Mouse (Mus musculus): Measurements from ENCODE around the gene Kcnj9.
A peak's percentile ranks its signal among the peaks of the same experiment; 100 is the strongest.

Gene Kcnj9

DNA sequence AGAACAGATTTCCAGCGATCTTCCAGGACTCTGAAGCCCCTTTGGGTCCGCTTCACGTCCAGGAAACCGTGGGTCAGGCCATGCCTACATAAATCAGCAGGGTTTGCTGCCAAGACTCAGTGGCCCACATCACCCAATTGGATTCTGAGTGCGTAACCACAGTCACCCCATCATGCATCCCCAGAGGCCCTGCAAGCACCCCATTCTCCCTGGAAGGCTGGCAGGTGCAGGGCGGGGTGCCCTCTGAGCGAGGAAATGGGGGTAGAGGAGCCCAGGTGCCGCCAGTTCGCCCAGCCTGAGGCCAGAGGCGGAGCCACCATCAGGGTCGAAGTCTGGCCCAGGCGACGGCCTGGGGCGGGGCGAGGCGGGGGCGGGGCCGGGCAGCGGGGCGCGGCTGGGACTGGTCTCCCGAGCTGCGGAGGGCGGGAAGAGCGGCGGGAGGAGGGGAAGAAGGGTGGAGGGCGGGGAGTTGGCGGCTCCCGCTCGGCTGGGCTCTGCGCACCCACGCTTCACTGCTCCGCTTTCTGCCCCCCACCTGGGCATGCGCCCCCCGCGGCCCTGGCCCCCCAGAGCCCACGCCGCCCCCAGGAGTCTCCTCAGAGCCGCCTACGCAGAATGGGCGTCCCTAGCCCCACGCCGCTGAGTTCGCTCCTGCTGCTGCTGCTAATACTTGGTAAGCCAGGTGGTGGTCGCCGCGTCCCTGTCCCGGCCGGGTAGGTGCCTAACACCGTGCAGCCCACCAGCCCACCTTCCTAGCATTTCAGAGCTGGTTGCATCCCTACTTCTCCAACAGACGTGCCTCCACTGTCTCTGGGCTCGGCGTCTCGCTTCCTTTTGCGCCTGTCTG, 17.0 kb downstream of the Kcnj9 start:
- peak; percentile 84 for DNase-seq (ENCODE audit: low spot score)

DNA sequence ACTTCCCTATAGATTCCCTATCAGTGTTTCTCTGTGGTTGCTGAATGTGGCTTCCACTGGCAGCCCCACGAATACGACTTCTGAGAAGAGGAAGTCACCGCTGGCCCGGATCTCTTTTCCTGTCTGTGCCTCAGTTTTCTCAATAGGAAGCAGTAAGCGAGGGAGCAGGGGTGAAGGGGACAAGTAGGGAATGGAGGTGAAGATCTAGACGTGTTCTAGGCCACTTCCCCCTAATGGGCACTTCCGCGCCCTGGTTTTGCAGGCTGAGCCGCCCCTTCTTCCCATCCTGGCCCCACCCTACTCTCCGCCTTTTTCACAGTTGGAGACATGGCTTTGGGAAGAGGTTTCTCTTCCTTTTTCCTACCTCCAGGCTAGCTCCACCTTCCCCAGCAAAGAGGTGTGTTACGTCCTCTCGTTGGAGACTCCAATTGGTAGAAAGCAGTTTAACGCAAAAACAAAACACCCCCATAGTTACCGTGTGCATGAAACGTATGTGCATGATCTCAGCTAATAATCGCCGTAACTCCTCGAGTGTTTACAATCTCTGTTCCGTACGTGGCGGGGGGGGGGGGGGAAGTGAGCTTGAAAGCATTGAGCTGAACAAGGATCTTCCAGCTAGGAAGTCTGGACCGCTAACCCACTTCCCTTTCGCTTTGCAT, 17.7 kb downstream of the Kcnj9 start:
- peak; percentile 70 for DNase-seq (ENCODE audit: low spot score)

DNA sequence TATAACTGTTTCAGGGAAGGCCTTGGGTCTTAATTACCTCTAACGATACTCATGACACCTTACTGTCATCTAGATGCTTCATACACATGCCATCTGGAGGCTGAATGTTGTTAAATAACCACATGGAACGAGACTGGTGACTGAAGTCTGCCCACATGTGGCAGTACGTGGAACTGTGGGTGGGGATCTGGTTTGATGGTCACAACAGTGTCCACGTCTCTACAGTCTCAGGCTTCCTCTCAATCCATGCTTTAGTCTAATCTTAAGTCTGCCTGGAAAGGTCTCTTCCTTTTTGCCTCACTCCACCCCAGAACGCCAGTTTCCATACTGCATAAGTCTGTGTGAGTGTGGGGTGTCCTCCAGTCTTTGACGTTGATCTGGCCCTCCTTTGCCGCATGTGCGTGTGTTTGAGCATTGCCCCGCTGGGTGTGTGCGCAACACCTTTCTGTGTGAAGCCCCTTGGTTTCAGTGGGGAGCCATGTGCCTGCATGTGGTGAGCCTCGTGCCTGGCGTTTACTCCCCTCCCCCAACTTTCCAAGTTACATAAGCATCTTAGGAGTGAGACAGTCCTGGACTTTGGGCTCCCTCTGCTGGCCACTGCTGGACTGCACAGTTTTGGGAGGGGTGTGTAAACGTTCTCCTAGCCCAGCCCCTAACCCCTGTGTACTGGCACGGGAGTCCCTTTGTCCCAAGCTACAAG, 19.3 kb downstream of the Kcnj9 start:
- peak; percentile 84 for DNase-seq (ENCODE audit: low spot score)

DNA sequence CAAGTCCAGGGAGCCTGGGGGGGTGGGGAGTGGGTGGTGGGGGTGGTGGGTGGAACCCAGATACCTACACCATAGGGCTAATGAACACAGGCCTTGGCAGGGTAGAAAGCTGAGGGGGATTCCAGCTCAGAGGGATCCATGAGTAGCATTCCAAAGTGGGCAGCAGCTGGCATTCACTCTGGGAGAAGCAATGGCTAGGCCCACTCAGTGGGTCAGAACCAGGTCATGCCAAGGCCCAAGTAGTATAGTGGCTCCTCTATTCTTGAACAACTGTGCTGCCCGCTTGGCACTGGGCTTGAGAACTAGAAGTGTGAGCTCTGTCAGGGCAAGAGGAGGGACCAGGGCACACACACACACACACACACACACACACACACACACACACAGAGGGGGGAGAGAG, 20.7 kb downstream of the Kcnj9 start:
- DNase-seq (ENCODE audit: low spot score): no peak

DNA sequence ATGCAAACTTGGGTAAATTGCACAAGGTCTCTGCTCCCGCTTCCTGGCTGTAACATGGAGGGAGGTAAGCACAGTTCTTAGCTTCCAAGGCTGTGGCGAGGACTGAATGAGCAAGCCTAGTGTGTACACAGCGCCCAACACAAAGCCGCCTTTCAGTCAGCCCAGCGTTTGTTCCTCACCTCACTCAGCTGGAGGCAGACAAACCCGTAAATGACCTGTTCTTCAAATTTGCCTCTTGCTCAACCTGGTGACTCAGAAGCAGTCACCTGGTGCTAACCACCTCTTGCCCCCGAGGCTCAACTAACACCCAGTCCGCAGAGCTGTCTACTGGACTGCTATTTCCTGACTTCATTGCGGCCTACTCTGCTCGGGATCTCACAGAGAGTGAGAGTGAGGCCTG, 21.2 kb downstream of the Kcnj9 start:
- no peak for DNase-seq (ENCODE audit: low spot score)

DNA sequence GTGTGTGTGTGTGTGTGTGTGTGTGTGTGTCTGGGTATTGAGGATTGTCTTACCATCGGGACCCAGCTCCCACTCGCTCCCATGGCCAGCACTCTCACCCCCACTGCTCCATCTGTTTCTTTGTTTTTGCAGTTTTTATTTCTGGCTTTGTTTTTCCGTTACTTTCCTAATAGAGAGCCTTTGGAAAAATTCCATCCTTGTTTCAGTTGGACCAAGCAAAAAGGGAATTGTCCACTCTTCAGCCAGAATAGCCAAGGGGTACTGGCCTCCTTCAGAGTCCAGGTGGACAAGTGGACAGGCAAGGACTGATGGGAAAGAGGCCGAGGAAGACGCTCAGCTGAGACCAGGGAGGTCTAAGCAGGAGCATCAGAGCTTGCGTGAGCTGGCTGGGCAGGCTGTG, 22.2 kb downstream of the Kcnj9 start:
- no peak for DNase-seq (ENCODE audit: low spot score)

DNA sequence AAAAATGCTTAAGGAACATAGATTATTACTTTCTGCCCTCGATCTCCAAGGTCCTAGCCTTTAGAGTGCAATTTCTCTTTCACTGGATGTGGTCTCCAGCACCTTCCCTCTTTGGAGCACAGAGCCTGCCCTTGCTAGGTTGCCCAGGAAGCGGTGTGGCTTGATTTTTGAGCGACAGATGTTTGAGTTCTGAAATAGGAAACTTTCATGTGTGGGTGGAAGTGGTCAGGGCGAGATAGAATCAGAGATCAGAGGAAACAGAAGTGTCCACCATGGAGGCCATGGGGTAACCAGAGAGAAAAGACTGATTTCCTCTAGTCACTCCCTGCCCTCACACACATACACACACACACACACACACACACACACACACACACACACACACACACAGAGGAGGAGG, 22.9 kb downstream of the Kcnj9 start:
- no peak for DNase-seq (ENCODE audit: low spot score)

DNA sequence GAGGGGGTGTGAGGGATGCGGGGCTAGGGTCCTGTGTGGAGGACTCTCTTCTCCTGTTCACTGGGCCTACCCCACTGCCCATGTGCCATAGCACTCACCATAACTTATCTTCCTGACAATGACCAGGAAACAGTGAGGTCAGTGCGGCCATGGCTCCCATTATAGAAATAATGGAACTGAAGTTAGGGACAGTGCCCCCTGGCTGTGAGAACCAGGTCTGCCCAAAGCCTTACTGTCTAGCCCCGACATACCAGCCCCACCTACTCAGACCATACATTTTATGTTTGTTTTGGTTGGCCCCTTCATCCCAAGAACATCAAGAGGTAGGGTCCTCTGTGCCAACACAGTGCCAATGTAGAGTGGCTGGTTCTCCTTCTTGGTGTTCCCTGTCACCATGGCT, 23.5 kb downstream of the Kcnj9 start:
- DNase-seq (ENCODE audit: low spot score): no peak

DNA sequence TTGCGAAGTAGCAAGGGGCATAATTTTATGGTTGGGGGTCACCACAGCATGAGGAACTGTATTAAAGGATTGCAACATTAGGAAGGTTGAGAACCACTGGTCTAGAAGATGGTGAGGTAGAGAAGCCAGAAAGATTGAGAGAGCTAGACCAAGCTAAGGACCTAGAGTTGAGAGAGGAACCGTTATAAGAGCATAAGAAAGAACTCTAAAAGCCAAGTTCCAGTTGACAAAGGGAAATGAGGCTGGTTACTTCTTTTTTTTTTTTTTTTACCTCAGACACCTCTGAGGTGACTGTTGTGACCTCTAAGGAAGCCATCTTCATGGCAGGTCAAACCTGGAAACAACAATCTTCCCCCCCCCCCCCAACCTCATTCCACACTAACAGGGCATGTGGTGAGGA, 24.0 kb downstream of the Kcnj9 start:
- DNase-seq (ENCODE audit: low spot score): no peak

DNA sequence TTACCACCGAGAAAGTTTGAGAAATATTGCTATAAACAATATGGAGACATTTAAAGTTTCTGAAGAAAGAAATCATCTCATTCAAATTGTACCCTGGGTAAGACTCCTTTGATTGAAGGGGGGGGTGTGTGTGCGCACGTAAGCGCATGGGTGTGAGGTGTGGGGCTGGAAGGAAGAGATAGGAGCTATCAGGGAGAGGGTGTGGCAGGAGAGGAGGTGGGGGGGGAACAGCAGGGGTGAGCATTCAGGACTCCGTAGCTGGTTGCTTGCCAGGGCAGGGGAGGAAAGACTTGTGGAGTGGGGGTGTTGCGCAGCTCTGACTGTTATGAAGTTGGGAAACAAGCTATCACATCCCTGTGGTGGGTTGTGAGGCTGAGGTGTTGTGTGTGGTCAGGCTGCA, 24.7 kb downstream of the Kcnj9 start:
- no peak for DNase-seq (ENCODE audit: low spot score)

DNA sequence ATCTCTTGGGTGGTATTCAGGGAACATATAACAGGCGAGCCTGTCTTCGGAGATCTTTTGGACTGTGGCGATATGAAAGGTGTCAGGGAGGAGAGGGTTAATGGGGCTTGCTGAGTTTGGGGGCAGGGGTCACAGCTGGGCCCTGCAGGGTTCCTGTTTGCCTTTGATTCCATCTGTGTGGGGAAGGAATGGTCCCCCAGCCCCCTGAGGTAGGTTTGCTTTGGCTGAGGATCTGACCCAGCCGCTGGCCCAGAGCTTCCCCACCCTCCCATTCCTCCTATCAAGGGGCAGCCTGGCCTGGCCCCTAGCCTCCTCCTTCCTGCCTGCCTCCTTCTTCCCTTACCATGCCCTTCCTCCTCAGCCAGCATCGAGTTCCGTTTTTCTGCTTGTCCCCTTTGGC, 26.3 kb downstream of the Kcnj9 start:
- no peak for DNase-seq (ENCODE audit: low spot score)

DNA sequence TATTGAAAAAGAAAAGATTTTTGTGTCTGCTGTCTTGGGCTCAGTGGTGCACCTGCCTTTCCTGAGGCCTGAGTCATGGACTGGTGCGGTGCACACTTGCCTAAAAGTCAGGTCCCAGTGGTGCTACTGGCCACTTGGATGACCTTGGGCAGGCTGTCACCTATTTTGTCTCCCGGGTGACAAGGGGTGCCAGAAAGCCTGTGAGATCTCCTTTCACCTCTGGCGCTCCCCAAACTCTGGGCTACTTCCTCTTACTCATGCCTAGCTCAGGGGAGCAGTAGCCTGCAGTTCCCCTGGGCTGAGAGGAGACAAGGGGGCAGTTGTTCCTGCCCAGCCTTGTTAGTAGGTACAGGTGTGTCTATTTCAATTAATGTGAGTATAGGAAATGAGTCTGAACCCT, 26.8 kb downstream of the Kcnj9 start:
- no peak for DNase-seq (ENCODE audit: low spot score)

DNA sequence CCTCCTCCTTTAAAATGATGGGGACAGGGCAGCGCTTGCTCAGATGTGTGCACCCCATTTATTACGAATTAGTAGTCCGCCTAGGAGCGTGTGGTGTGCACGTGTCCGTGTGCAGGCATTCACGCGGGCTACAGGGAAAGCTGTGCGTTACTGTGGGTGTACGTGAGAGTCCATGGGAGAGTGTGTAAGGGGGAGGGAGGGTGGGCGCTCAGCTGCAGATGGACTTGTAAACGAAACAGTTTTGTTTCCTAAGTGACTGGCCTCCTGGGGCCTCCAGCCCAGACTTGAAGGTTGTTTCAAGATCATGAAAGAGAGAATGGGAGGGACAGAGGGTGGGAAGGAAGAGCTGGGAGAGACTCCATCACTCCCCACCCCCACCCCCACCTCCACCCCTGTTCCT, 27.9 kb downstream of the Kcnj9 start:
- DNase-seq (ENCODE audit: low spot score): no peak

DNA sequence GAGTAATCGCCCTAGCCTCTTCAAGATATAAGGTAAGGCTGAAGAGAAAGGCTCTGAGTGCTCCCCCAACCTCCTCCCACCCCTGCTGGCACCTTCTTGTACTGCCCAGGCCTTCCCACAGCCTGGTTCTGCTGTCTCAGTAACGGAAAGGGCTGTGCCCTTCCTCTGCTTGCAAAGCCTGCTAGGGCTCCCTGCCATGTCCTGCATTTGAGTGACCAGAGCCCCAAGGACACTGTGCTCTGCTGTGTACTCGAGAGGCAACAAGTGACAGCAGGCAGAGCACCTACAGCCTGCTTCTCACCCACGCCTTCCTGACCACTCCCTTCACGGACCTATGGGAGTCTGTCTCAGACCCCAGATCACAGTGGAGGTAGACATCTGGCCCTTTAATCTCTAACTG, 28.9 kb downstream of the Kcnj9 start:
- DNase-seq (ENCODE audit: low spot score): no peak

DNA sequence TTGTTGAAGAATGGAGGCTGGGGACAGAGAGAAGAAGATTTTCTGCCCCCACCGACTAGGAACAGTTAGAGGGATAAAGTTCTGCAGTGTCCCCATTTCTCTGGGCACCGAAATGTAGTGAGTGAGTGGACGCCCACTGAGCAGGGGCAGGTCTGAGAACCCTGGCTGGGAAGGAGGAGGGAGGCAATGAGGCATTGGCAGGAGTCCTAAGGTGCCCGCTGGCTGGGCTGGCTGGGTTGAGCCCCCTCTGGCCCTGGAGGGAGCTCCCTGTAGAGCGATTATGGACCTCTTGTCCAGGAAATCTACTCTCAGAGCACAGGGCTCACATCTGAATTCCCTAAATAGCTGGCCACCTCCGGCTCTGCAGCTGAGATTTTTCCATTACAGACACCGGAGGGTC, 29.6 kb downstream of the Kcnj9 start:
- DNase-seq (ENCODE audit: low spot score): no peak

DNA sequence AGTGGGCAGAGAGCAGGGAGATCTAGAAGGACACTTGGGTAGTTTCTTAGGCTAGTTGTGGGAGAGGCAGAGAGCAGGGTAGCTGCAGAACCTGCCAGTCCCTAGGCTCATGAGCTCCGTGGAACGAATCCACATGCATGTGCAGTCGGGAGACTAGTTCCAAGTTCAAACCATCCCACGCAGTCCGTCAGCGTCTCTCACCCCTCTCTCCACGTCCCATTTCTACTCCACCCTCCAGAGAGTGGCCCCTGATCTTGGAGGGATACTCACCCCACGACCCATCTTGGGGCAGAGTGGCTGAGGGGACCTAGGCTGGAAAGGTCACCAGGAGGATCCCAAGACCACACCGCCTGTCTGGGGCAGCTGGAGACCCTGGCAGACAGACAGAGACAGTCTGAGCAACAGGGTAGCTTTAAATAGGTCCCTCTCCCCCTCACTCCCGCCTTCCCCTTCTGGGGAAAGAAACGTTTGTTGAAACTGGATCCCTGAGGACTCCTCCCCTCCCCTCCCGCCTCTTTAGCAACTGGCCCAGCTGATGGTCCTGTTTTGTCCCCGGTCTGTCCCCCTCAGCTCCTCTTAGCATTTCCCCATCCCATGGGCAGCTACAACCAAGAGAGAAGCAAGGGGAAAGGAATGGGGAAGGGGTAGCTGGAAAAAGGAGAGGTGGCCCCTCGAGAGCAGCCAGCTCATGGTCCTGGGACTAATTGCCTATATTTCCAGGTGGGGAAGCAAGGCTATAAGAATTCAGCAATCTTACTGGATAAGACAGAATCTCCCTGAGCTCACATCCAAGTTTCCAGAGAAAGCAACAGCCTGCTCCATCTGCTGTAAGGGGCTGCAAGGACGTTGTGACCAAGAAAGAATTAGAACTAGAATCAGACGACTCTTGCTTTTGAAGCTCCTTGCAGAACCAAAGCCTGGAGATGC, 31.2 kb downstream of the Kcnj9 start, which contains the start of gene Atp1a2:
TSS of gene Atp1a2 (minus strand) at position 454 of the 927 bp plus-strand sequence.
- DNase-seq (ENCODE audit: low spot score): no peak

DNA sequence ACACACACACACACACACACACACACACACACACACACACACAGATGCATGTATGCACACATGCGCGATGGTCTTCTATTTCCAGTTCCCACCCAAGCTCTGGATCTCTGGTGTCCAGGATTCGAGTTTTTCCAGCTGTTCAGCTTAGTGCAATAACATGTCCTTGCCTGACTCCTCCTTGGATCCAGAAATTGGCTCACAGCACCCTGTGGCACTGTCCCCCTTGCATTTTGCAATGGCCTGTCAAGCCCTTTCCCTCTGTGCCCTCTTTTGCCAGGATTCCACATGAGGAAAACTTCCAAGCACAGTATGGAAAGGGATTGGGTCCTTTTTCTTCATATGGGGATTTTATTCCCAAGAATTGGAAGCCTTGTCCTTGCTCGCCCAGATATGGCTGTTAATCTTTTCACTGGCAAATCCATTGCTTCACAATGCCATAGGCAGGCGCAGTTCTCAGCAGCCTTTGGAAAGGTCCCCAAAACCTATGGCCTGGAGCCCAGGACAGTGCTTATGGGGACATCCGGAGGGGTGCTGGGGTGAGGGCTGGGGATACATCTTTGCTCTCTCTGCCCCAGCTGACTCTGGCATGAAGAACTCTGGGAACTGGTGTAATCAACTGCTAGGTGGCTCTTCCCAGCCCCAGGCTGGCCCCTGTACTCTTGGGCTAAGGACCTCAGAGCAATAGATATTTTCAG, 32.2 kb downstream of the Kcnj9 start:
- DNase-seq (ENCODE audit: low spot score): no peak

DNA sequence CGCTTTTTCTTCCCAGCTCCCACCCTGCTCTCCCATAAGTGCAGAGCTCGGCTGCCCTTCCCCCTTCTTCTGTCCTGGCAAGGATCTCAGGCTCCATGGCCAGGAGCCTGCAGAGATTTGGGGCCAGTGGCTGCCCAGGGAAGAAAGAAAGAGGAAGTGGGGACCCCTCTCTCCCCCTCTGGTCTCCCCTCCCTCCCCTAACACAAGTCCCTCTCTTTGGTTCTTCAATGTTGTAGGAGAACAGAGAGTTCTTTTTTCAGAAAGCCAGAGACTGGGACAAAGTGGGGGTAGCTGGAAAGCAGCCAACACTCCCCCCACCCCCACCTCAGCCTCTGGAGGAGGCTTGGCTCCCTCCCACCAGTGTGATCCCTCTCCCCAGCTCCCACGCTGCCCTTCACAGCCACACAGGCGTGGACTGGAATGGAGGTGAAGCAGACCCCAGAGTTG, 33.3 kb downstream of the Kcnj9 start:
- DNase-seq (ENCODE audit: low spot score): no peak

DNA sequence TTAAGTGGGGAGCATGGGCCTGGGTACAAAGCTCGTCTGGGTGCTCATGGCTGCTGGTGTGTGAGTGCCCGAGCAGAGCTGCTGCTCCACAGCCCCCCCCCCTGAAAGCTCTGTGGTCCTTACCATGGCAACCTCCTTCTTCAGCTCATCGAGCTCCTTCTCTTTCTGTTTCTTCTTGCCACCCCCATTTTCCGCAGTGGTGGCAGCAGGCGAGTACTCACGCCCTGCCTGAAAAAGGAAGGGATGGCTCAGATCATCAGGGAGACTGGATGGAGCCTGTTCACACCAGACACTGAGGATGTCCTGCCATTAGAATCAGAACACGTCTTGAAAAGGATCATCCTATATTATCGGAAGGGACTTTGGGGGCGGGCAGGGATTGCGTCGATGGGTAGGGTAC, 35.7 kb downstream of the Kcnj9 start:
- no peak for DNase-seq (ENCODE audit: low spot score)

DNA sequence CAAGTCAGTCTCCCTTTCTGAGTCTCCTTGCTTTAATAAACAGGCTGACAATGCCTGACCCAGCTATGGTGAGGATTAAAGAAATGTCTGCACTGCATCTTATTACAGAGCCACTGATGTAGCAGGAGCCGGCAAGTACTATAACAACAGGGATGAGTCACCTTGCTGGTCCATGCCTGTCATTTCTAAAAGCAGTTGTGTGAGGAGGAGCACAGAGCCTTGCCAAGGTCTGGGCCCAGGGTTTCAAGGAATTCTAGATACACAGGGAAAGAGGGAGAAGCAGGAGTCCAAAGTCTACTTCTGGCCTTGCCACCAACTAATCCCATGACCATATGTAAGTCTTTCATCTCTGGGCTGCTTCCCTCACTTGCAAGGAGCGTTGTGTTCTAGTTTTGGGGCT, 36.2 kb downstream of the Kcnj9 start:
- DNase-seq (ENCODE audit: low spot score): no peak

DNA sequence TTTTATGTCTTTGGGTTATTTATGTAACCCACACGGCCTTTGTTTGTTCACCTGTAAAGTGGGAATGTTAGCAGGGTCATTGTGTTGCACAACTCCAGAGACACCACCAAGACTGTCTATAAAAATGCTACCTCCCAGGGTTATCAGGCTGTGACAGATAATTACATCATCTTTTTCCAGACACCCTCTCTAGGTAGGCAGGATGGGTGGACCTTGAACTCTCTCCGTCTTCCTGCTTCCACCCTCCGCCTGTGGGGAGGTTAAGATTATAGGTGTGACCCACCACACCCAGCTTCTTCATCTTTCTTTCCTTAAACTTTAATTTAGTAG, 39.5 kb downstream of the Kcnj9 start:
- DNase-seq (ENCODE audit: low spot score): no peak
